Mouse (Mus musculus) cerebellum, adult 2 months (tissue): ENCODE data around the gene Abca12. TPM values are rescaled to one million over a fixed set of nuclear protein-coding genes. Genes with fewer than 3 reads are reported as not detected.

Source experiments
- DNase-seq, 2 experiments: peaks; one replicate each; pipeline ENCODE4 v3.0.0; 2021
- H3K27ac ChIP-seq: fragments of 200-500 bp; 2 replicates; pipeline ENCODE4 v1.5.1; 2012; ENCODE audit warnings: low read length, control low read depth, inconsistent platforms; ENCODE audit not compliant: insufficient read depth
- H3K27me3 ChIP-seq: fragments of 200-500 bp; 2 replicates; pipeline ENCODE4 v1.6.1; 2012; ENCODE audit warnings: inconsistent platforms, mild to moderate bottlenecking, low read length, moderate library complexity; ENCODE audit not compliant: control insufficient read depth, insufficient read depth
- H3K4me1 ChIP-seq: fragments of 200-500 bp; 2 replicates; pipeline ENCODE4 v1.6.1; 2011; ENCODE audit warnings: low read length; ENCODE audit not compliant: control insufficient read depth, insufficient read depth
- H3K4me3 ChIP-seq: fragments of 200-500 bp; replicated peaks from 2 replicates; pipeline ENCODE3; 2011; ENCODE audit warnings: mild to moderate bottlenecking, low read depth, low read length, control low read depth; ENCODE audit not compliant: insufficient read depth
- CTCF ChIP-seq: fragments of 200-500 bp; IDR thresholded peaks from 2 replicates; pipeline ENCODE4 v1.5.1; 2011; ENCODE audit warnings: low read depth, mild to moderate bottlenecking, control low read depth, low read length, moderate library complexity, borderline replicate concordance; ENCODE audit not compliant: insufficient read depth
- POLR2A ChIP-seq: fragments of 200-500 bp; IDR thresholded peaks from 2 replicates; pipeline ENCODE4 v1.6.1; 2011; ENCODE audit warnings: low read length, control low read depth, borderline replicate concordance; ENCODE audit not compliant: insufficient read depth
- WGBS: fragments of 180-500 bp; shearing (Covaris S2); methylation state at CpG from one replicate; pipeline ENCODE4 v1.1.7; 2018; 5-methylcytosine and 5-hydroxymethylcytosine counted together
- polyA plus RNA-seq: library from polyadenylated mRNA; depleted of rRNA; stranded (reverse); fragments of >200 nt; gene quantifications from 2 replicates; pipeline ENCODE4 v1.2.3, GENCODE M21; 2012

Gene Abca12
- polyA plus RNA-seq, 1 experiment, result 0.02 TPM

GRCm38 (mm10) chr1:71330349-71330748 lies 84.4 kb downstream of the Abca12 start:
- DNase-seq, result no peak
- WGBS, result 80% methylated on average over 3 of the region's 3 CpGs
- Histone ChIP-seq H3K27me3 (no peaks in the 10 kb centered on the region), H3K4me3 (no peak overlapping the region), H3K4me1 (no peaks in the 10 kb centered on the region), H3K27ac (no peak overlapping the region)
- no peak for TF ChIP-seq CTCF
- no peak for TF ChIP-seq POLR2A

GRCm38 (mm10) chr1:71312171-71312570 lies 102.5 kb downstream of the Abca12 start:
- Histone ChIP-seq H3K4me1 (no peaks in the 10 kb centered on the region), H3K27me3 (no peaks in the 10 kb centered on the region), H3K27ac (no peak overlapping the region), H3K4me3 (no peak overlapping the region)
- TF ChIP-seq CTCF, result no peak
- WGBS, result 88% methylated on average over 4 of the region's 4 CpGs
- DNase-seq, result no peak

GRCm38 (mm10) chr1:71310614-71311013 lies 104.1 kb downstream of the Abca12 start:
- Histone ChIP-seq H3K27ac (no peak overlapping the region), H3K4me3 (no peak overlapping the region), H3K27me3 (no peaks in the 10 kb centered on the region), H3K4me1 (no peaks in the 10 kb centered on the region)
- DNase-seq, result no peak
- 92% methylated on average over 6 of the region's 6 CpGs for WGBS
- TF ChIP-seq CTCF (no peak), POLR2A (no peak)

- Histone ChIP-seq H3K27ac (no peak overlapping the region), H3K4me1 (no peaks in the 10 kb centered on the region), H3K4me3 (no peak overlapping the region), H3K27me3 (no peaks in the 10 kb centered on the region)
- TF ChIP-seq POLR2A, result no peak
- TF ChIP-seq CTCF, result no peak
- DNase-seq, result no peak
- 72% methylated on average over 2 of the region's 2 CpGs for WGBS
Measured at GRCm38 (mm10) chr1:71307362-71307761, 107.3 kb downstream of the Abca12 start.

DNA sequence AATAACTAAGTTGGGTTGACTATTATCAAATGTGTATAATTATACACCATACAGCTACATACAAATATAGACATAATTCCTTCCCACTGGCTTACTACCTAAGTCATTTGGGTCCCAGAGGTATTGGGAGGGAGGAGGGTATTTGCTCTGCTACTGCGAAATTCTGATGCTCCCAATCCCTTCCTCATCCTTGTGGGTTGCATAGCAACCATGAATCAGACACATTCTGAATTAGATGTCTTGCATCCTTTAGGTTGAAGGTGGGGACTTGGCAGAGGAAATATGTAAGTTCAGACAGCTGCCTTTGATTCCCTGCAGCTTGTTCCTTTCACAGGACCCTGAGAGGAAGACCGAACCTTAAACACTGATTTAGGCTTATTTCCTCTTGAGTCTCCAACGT lies 108.5 kb downstream of the Abca12 start:
- no peak for DNase-seq

GRCm38 (mm10) chr1:71304588-71304987 lies 110.1 kb downstream of the Abca12 start:
- Histone ChIP-seq H3K27me3 (no peaks in the 10 kb centered on the region), H3K4me1 (no peaks in the 10 kb centered on the region), H3K4me3 (no peak overlapping the region), H3K27ac (no peak overlapping the region)
- no peak for DNase-seq
- WGBS, result 85% methylated on average over 2 of the region's 2 CpGs
- TF ChIP-seq CTCF (no peak), POLR2A (no peak)

More for the DNA sequence above, 108.5 kb downstream of the Abca12 start:
- WGBS, result 32% methylated on average over 3 of the region's 3 CpGs
- Histone ChIP-seq H3K4me3 (no peak overlapping the region), H3K27me3 (no peaks in the 10 kb centered on the region), H3K4me1 (no peaks in the 10 kb centered on the region), H3K27ac (no peak overlapping the region)
- TF ChIP-seq CTCF (no peak), POLR2A (no peak)

- 47% methylated on average over 2 of the region's 2 CpGs for WGBS
- H3K27me3 ChIP-seq, result no peaks in the 10 kb centered on the region
- DNase-seq, result no peak
- no peak overlapping the region for H3K27ac ChIP-seq
- TF ChIP-seq CTCF, result no peak
- no peak for TF ChIP-seq POLR2A
- no peaks in the 10 kb centered on the region for H3K4me1 ChIP-seq
- H3K4me3 ChIP-seq, result no peak overlapping the region
Measured at GRCm38 (mm10) chr1:71297021-71297420, 117.7 kb downstream of the Abca12 start.

- no peak overlapping the region for H3K4me3 ChIP-seq
- no peaks in the 10 kb centered on the region for H3K27me3 ChIP-seq
- H3K4me1 ChIP-seq, result no peaks in the 10 kb centered on the region
- no peak for DNase-seq
- no peak overlapping the region for H3K27ac ChIP-seq
- no peak for TF ChIP-seq CTCF
- WGBS, result 24% methylated on average over 2 of the region's 2 CpGs
Measured at GRCm38 (mm10) chr1:71296585-71296984, 118.1 kb downstream of the Abca12 start.

DNA sequence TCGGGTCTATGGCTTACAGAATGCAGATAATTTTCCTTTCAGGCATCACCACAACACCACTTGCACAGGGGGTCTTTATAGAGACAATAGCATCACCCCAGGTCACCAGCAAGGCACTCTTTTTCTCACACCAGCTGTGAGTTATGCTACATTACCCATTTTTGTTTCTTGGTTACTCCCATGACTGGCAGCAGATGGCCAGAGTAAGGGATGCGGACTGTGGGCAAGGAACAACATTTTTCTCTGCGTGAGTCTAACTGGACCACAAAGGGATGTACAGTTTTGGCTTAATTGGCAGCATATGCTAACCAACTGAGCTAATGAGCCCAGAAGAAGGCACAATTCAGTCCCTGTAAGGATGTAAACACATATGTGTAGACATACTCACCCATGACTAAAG lies 122.8 kb downstream of the Abca12 start:
- WGBS, result 6% methylated on average over 3 of the region's 3 CpGs
- H3K27me3 ChIP-seq, result no peaks in the 10 kb centered on the region
- peak in 1 of 2 experiments; percentile 5 for DNase-seq
- H3K4me3 ChIP-seq, result no peak overlapping the region
- no peak overlapping the region for H3K27ac ChIP-seq
- TF ChIP-seq POLR2A (no peak), CTCF (no peak)
- H3K4me1 ChIP-seq, result no peaks in the 10 kb centered on the region

GRCm38 (mm10) chr1:71289511-71289910 lies 125.2 kb downstream of the Abca12 start:
- TF ChIP-seq POLR2A (no peak), CTCF (peak; percentile 68)
- Histone ChIP-seq H3K4me1 (no peaks in the 10 kb centered on the region), H3K27ac (no peak overlapping the region), H3K27me3 (no peaks in the 10 kb centered on the region), H3K4me3 (no peak overlapping the region)
- 29% methylated on average over 5 of the region's 5 CpGs for WGBS
- DNase-seq, result peak; percentile 27 to 43
